Mouse (Mus musculus): ENCODE data around the gene Astn2.

Gene Astn2

DNA sequence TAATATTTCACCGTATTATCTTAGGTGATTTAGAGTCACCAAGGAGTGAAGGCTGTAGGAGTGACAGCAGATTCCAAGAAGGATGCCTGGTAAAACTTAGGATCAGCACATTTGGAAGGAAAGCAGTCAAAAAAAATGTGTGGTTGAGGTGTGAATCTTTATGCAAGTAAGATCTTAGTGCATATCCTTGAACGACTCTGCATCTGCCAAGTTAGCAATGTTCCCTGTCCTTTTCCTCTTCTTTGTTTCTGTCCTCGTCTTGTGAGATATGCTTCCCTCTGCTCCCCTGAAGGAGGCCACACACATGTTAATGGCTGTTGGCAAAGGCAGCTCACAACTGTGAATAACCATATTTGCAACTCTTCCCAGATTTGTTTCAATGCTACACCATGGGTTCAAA lies 439.8 kb downstream of the Astn2 start:
- CTCF ChIA-PET, result no interaction called here

DNA sequence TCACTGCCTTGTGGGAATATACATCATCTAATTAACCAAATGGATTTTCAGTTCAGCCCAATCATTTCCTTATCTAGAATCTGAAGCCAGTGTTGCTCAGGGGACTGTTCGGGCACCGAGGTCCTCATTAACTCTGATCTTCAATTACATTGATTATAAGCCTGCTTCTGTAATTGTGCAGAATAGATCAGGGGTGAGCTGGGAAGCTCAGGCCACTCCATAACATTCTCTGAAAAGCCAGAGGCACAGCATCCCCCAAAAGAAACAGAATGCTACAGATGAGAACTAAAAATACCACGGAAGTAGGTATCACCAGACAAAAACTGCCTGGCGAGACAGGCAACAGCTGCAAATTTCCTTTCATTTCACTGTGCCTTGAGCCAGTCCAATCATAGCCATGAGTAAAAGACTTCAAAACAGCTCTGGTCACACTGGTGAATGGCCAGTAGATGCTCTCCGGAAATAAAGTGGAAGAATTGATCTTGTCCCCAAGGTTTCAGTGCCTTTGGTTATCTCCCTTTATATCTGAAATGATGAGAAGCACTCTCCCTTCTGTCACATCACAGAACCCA lies 445.1 kb downstream of the Astn2 start:
- CTCF ChIA-PET, result no interaction called here

DNA sequence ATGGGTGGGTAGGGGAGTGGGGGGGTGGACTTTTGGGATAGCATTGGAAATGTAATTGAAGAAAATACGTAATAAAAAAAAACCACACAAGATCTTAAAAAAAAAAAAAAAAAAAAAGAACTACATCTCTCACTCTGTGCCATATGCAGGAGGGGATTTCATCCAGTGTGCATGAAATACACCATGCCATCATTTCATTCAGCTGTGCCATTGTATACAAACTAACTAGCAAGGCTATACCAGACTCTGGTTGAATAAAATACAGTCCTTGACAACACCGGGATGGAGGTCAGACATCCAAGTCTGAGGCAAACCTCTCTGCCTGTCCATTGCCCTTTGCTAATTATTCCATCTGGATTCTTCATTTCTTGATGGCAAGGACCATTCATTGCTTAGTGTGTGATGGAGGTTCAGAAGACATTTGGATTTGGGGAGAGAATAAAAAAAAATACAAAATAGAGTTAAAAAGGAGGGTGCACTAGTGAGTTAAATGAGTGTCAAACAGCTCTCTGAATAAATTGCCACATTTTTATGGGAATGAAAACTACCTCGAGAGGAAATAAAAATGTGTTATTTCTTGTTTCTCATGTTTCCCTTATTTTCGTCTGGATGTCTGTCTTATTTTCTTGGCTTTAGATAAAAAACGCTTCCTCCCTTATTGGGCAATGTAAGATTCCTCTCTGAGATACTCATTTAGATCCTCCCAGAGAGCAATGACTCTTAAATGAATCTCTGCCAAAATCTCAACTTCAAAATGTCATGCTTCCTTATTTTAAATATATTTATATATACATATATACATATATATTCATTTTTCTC lies 445.8 kb downstream of the Astn2 start:
- CTCF ChIA-PET, result no interaction called here

DNA sequence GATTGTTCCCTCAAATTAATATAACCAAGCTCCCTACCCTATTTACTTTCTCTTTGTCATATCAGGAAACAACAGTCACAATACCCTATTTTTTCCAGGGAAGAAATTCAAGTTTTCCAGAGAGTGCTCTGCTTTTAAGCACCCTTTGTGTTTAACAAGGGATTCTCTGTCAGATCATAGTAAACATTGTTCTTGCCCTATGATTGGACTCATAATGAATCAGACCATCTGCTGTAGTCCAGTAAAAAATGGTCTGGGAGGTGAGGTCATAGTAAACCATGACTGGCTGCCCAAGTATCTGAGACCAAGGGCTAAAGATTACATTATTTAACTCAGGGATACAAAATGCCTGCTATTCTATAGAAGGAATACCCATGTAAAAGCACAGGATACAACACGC lies 452.5 kb downstream of the Astn2 start:
- CTCF ChIA-PET, result no interaction called here

DNA sequence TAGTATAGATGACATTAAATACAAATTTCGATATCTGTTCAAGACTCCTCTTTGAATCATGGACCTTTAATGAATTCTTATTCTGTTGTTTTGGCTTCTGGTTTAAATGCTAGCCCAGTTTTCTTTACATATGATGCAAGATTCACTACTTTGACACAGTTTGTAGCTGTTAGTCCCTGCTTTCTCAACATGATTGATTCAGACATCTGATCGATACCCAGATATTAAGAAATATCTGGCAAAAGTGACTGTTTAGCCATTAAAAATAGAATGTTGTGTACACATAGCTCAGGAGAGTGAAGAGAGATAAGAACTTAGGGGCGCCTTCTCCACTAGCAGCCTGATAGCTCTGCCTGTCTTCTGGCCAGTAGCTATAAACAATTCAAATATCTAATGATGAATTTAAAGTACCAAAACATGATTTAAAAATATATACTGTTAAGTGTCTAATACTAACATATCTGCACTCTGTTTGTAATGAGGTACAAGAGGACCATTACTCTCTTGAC lies 457.2 kb downstream of the Astn2 start:
- CTCF ChIA-PET, result no interaction called here

DNA sequence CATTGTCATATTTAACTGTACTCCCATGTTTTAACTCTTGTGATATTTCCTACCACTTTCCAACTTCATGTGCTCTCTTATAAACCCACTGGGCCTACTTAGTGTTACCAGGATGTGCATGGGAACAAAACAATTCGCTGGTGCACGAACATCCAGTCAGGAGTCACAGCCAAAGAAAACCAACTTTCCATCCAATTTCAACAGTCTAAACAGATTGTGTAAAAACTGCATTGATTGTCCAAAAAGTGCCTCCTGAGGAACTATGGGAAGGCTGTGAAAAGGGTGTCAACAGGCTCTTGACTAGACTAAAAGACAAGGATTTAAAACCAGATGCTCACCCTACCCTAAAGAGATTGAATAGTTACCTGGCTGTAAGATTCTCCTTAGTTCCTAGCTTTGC lies 458.4 kb downstream of the Astn2 start:
- CTCF ChIA-PET, result no interaction called here

DNA sequence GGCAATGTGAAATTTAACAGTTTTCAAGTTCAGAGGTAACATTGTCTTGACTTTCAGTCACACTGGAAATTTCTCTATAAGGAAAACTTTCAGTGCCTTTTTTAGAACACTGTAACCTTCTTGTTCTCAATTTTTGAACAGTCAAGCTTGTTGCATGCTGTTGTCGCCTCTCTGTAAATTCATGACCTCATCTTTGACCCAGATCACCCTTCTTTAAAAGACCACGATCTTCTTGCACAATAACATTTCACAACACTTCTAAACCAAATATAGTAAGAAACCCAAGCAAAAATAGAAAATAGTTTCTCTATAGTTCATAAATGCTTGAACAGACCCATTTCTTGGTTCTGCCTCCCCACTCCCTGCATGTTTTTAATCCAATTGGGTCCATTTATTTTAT lies 473.5 kb downstream of the Astn2 start:
- CTCF ChIA-PET, result no interaction called here

DNA sequence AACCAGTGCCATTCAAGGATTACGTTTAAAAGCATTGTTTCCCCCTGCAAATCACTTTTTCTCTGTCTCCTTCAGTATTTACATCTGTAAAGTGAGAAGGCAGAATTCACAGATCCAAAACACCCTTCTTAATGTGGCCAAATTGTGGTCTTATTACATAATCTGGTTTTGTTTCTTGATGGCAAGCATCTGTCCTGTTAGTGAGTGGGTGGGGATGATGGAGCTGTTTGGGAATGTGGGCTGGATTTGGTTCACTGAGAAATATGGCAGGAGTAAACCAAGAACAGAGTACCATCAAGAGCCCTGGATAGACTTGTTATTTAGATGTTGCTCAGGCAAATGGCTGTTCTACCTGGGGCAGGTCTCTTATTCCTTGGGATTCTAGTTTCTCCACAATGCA lies 484.1 kb downstream of the Astn2 start:
- CTCF ChIA-PET, result no interaction called here

DNA sequence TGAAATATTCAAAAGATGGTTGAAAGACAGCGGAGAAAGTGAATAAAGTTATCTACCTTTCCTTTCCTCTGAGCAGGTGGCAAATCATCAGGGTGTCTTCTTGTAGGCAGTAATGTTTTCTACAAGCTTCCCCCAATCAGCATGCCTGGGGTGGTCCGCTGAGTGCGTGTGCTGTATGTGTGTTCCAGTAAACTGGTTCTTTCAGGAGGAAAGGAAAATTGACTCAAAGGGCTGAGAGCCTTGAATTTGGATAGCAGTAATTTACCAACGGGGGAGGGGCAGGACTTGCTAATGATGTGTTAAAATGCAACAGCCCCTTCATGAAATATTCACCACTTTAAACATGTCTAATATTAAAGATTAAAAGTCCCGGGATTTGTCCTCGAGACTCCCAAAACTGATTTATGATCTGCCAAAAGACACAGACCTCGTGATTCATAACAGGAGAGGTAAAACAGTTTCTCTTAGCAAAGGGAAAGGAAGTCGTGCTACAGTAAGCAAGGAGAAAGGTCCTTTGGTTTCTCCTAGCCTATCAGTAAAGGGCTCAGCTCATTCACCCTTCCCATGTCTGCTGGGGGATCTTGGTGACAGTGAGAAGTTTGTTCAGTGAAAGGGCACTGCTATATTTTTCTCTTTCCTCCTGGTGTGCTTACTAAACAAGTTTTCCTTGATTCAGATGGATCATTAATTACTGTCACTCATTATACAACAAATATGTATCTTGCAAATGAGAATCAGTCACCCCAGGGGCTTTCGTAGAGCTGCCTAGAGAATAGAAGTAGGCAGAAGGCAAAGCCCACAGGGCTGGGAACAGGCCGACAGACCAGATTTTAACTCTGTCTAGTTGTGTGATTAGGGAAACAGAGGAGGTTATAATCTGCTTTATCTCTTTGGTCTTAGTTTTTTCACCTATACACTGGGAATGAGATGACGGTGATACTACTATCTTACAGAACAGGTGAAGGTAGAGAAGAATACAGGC lies 488.1 kb downstream of the Astn2 start:
- CTCF ChIA-PET, result no interaction called here

DNA sequence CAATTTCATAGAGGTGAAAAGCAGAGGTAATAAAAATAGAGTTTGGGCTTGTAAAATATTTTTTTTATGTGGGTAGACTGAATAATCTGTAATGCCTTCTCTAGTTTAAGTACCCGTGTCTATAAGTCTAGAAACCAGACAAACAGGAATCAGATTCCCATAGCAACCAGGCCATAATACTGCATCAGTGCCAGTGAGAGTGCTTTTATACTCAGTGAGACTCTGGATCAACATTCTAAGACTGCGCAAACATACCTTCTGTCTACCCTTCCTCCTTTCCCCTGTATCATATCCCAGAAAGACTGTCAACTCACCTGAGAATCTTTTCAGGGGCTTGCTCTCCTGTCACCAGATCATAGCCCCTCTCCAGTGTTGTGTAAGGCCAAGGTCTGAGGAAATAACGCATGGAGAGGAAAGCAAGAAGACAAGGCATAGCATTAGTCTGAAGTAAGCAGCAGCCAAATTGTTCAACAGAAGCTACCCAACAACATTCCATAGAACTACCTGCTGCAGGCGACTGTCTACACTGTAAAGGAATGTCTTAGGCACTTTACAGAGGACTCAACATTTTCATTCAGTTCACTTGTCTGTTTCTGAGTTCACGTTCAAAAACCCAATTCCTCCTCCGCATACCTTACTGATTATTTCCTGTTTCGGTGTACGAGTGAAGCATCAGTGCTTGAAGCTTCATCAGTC lies 492.0 kb downstream of the Astn2 start:
- CTCF ChIA-PET, result no interaction called here

DNA sequence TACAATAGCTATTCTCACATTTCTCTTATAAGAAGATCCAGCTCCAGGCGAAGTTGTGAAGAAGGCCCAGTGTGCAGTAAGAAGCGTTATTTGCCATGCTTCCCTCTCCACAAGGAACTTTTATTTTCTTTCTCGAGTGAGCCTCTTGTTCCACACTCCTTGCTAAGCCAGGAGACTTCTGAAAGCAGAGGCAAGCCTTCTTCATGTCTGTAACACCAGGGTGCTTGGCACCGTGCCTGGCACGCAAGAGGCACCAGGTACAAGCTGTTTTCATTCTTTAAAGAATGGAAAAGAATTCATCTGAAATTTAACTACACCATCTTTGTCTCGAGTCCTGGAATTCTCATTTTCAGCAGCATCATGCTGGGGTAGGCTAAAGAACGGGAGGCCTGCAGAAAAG lies 496.8 kb downstream of the Astn2 start:
- CTCF ChIA-PET, result no interaction called here

DNA sequence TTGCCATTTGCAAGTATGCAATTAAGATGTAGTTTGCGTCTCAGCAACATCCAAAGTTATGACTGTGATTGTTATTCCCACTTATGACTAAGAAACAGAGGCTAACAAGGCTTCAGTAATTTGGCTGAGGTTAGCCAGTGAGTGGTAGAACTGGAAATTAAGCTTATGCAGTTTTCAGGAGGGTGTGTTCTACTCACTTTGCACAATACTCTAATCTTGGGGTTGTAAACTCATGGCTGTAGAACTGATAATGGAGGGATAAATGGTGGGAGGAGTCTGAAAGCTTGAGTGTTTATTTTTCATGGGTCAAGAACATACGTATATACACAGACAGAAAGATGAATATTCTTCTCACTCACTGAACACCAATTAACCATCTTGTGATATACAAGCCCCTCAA lies 499.4 kb downstream of the Astn2 start:
- CTCF ChIA-PET, result no interaction called here

DNA sequence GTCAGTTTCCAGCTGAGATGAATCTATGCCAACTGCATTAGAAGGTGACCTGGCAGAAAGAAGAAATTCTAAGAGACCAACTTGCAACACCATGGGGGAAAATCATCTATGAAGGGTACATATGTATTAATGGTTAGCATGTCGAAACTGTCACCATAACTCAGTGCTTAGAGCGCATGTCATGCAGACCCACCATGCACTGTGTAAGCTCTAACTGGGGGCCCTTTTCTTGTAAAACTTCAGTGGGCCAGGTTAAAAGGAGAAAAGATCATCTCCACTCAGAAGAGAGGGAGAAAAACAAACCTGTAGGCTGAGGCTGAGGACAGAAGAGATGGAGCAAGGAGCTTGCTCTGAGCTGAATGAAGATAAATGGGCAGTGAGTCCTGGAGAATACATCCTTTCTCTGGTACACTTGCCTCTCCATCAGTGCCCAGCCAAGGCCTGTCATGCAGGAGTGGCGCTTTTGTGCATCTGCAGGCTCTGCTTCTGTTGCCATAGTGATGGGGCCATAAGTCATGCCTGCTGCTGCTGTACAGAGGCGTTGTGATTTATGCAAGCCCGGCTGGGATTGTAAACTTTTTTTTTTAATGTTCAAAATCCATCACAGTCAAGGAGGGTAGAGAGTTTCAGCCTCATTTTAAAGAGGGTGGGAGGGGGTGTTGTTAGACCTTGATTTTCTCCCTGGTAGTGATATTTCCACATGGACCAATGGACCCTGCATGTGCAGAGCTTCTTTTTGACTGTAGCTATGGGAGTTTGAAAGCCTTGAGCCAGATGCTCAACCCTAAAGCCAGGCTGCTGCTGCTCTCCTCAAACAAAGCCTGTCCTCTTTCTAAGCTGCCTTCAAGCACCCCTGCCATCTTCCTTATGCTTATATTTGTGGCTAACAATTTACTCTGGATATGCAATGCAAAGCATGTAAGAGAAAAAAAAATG lies 508.1 kb downstream of the Astn2 start:
- CTCF ChIA-PET, result no interaction called here

DNA sequence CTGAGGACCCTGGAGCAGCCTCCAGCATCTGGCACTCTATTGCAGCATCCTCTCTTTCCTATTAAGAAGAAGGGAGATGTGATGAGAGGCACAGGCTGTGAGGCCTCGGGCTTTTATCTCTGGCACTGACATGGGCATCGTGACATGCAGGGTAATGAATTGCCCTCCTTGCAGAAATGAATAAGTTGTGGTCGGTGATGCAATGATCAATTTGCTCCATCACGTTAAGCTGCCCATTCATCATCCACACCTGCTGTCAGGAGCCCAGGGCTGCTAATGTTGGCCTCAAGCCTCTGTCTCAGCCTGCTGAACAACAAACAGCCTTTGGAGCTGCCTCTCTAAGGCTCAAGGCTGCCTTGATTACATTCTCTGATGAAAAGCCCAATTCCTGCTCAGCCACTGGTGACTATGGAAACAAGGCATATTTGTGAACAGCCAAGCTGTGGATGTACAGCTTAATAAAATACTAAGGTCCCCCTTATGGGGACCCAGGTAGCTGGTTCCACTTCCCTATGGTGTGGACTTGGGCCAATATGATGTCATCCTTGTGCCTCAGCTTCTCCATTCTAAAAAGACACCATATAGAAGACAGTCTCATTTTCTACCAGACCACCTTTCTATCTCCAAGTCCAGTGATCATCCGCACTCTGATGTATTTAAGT lies 515.9 kb downstream of the Astn2 start:
- CTCF ChIA-PET, result no interaction called here

DNA sequence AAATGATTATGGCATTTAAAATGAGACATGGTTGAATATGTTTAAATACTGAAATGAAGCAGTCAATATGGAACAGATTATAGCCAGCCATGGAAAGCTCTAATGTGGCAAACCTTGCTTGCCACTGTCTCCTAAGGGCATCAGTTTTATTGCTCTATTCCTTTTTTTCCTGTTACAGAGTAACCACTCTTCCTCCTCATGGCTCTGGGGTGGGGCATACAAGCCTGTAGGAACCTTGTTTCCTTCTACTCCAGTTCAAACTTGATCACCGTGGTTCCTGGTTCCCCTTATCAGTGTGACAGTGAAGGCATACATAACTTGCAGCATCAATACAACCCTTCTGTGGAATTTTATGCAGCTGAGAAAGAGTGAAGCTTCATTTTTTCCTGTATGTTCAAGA lies 517.5 kb downstream of the Astn2 start:
- CTCF ChIA-PET, result no interaction called here

DNA sequence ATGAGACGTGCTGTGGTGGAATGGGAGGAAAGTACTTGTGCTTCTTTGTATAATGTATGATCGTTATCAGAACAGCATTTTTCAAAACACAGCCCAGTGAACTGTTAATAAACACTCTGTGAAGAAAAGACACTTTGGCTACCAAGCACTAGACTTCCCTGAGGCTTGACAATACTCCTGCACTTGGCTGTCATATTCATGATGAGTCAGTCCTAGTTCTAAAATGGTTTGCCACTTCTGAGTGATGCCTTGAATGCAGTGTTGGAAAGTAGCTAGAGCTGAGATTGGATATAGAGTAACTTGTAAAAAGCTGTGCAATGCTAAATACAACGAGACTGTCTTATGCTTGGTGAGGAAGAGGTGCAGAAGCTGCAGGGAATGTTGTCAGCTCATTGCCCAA lies 518.5 kb downstream of the Astn2 start:
- CTCF ChIA-PET, result no interaction called here

DNA sequence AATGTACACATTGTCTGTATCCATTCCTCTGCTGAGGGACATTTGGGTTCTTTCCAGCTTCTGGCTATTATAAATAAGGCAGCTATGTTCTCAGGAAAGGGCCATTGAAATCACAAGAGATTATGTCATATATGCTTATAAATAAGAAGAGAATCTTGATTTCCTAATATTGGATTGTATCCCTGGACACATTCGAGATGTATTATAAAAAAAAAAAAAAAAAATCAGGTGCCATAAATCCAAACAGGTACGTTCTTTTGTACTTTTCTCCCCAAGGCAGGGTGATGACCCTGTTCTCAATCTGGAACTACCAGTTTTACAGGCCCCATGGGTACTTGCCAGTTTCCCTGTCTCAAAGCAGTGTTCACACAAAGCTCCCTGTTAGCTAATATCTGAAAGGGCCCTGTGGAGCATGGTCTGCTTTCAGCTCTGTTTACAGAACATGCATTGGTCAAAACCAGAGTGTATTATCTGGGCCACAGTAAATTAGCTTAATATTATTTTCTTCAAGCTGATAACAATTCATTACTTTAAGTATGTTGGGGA lies 530.1 kb downstream of the Astn2 start:
- CTCF ChIA-PET, result no interaction called here

DNA sequence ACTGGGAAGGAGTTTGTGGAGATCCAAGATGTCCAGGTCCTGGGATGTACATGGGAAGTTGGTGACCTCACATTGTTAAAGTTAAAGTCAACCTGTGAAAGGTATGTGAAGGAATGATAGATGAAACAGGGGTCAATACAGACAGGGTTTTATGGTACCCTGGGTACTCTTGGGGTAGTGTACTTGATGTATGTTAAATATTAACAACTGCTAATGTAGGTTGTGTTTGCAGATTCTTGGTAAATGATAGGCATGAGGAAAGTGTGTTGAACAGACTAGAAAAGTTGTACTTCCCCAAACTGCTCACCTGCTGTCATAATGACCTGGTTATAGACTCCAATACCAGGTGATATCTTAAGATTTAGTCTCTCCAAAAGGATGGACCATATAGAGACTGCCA lies 539.9 kb downstream of the Astn2 start:
- CTCF ChIA-PET, result no interaction called here

DNA sequence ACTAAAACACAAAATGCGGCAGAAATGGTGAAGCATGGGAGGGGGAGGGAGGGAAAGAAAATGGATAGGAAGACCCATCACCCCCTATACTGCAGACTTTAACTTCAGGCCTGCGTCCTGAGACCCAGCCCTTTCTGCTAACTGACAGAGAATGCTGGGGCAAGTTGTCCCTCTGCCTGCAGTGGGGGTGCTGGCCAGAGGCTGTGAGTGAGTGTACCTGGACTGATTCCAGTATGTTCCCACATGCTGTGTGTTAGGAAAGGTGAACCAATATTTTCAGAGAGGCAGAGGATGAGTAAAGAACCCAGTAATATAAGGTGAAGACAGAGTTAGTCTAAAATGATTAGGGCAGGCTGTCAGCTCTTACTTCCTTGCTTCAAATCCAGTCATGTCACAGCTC lies 561.2 kb downstream of the Astn2 start:
- CTCF ChIA-PET, result no interaction called here

DNA sequence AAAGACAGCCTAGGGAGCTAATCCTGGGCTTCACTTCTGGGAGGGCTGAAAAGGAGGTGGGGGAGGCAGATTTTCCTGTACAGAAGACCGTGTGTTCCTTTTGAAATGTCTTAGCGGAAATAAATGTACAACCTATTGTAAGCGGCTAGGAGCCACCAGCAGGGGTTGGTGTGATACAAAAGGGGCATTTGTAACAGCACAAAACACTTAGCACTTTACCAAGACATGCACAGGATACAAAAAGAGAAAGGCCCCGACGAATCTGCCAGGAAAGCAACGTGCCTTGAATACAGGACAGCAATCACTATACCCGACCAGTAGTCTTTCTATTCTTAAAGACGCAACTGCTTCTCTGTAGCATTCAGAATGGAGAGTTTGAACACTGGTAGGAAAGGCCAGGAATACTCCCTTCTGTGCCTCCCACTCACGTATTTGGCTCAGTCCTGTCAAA lies 564.8 kb downstream of the Astn2 start:
- CTCF ChIA-PET, result no interaction called here

Measured in spleen, embryonic (tissue).